Comparison of ENCODE assay signal across 8 mouse cellular contexts in the genomic region with DNA sequence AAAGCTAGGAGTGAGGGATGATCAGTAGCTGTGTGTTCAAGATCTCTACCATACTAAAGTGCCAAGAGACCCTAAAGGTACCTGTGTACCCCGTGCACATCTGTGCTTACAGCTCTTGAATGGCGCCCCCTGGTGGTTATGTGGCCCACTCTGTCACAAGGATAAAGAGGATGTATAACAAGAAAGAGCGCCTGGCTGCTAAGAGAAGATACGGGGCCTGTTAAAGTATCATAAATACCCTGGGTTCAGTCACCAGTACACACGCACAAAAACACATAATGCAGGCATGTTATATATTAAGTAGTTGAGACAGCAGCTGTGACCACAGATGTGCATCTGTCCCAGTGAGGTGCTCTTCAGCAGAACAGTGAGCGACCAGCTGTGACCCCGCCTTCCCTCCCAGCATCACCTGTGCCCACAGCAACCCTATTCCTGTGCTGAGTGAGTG. TPM values are rescaled to one million over a fixed set of nuclear protein-coding genes. Genes with fewer than 3 reads are reported as not detected.
DNase-seq lines count a peak whose midpoint lies in the region; ATAC-seq and TF ChIP-seq lines count a peak whose summit lies in the region.

No protein-coding gene starts in this region.

- no peak for TF ChIP-seq POLR2A in myocyte (IDR thresholded peaks at IDR 0.05; ENCODE audit: insufficient read length, low read depth)

- no peak overlapping the region for H3ac ChIP-seq in myocyte (ENCODE audit: control insufficient read depth, insufficient read length)

- no peak overlapping the region for H3K4me3 ChIP-seq in limb, embryonic 13.5 days
- no peak overlapping the region for H3K4me3 ChIP-seq in myocyte

- H3K9ac ChIP-seq in limb, embryonic 13.5 days = no peak overlapping the region

- peak; percentile 60 to 79 for DNase-seq in cerebellum, postnatal 14 days
- no peak for DNase-seq in cerebellum, adult 8-10 months
- peak; percentile 57 to 58 for DNase-seq in CD8-positive naive resting alpha-beta T cell, adult 2 months (ENCODE audit: low read depth in 2 of 2, low spot score in 2 of 2)
- peak; percentile 78 for DNase-seq in c-Kit-positive CD71-negative TER-119-negative erythroid progenitor cells, embryonic 14.5 days (ENCODE audit: low read depth)
- DNase-seq in heart, postnatal 10 days = peak; percentile 65 to 82
- DNase-seq in thymus, postnatal 25 days = peak; percentile 78

- no peaks in the 10 kb centered on the region for H3K4me1 ChIP-seq in limb, embryonic 13.5 days

- H3K79me2 ChIP-seq in myocyte (ENCODE audit: control insufficient read depth, insufficient read depth) = no peaks in the 10 kb centered on the region

- intact Hi-C loops in heart, postnatal 10 days (cut with DNase I) = loop anchor here (2.0 to 10.0 kb wide), 3 partner anchors 34 to 280 kb away; no protein-coding TSS in a partner anchor

- H3K4me2 ChIP-seq in limb, embryonic 13.5 days (replicated peaks) = no peak overlapping the region
- no peak overlapping the region for H3K4me2 ChIP-seq in myocyte (ENCODE audit: low read depth)

- peaks cover 71% of the 10 kb centered on the region for H3K36me3 ChIP-seq in limb, embryonic 13.5 days
- H3K36me3 ChIP-seq in myocyte (ENCODE audit: control insufficient read depth, insufficient read depth) = no peaks in the 10 kb centered on the region

- no peaks in the 10 kb centered on the region for H3K9me3 ChIP-seq in limb, embryonic 13.5 days

- H3K27ac ChIP-seq in limb, embryonic 13.5 days = no peak overlapping the region

- 48% methylated on average over 7 of the region's 7 CpGs for WGBS in limb, embryonic 13.5 days

- peak; percentile 42; the same call in 1 of the 2 replicates for ATAC-seq in limb, embryonic 13.5 days (ENCODE audit: low FRiP score, low read depth)

- H3K27me3 ChIP-seq in limb, embryonic 13.5 days = no peaks in the 10 kb centered on the region
- H3K27me3 ChIP-seq in myocyte (ENCODE audit: control insufficient read depth, insufficient read depth, insufficient read length) = no peaks in the 10 kb centered on the region

TF ChIP-seq in myocyte, 11 proteins besides CTCF, POLR2A, EP300 and RAD21:
- peak in 1 of 3 experiments; percentile 5 for TF ChIP-seq MYOD1 (IDR thresholded peaks at IDR 0.05; ENCODE audit: control insufficient read depth in 1 of 3, insufficient read length in 2 of 3, low read depth in 2 of 3)
- no peak for TF ChIP-seq USF1 (IDR thresholded peaks at IDR 0.05; ENCODE audit: low read depth)
- no peak for TF ChIP-seq TCF3 (IDR thresholded peaks at IDR 0.05; ENCODE audit: insufficient read length, low read depth)
- no peak for TF ChIP-seq CEBPB (IDR thresholded peaks at IDR 0.05; ENCODE audit: insufficient read depth, poor library complexity, severe bottlenecking)
- peak in 1 of 3 experiments; percentile 9 for TF ChIP-seq MYOG (IDR thresholded peaks at IDR 0.05; ENCODE audit: control insufficient read depth in 1 of 3, insufficient read depth in 1 of 3, insufficient read length in 2 of 3, low read depth in 2 of 3)
- TF ChIP-seq POLR2AphosphoS2 (IDR thresholded peaks at IDR 0.05; ENCODE audit: insufficient read length, low read depth) = peak; percentile 63

RNA-seq across cellular contexts. Expression of gene Idh2, which starts 30.7 kb away (rescaled TPM):
- 1,000 to 10,000 TPM; 1,610 to 1,731 TPM for total RNA-seq in heart, postnatal 10 days (2021)
- polyA plus RNA-seq in limb, embryonic 13.5 days (2015; fragmentation: Nextera tagmentation; extraction: Ambion mirVana) = 619 and 631 TPM in 2 replicates
- polyA plus RNA-seq in myocyte (2012; fragmentation: generic; extraction: Trizol) = 159 TPM

RNA-seq across cellular contexts. Expression of gene Zfp710, which starts 59.9 kb away (rescaled TPM):
- total RNA-seq in heart, postnatal 10 days (2021) = 10 to 100 TPM; 20.1 to 24.4 TPM
- 15.0 and 15.9 TPM in 2 replicates for polyA plus RNA-seq in limb, embryonic 13.5 days (2015; fragmentation: Nextera tagmentation; extraction: Ambion mirVana)
- polyA plus RNA-seq in myocyte (2012; fragmentation: generic; extraction: Trizol) = 5.3 TPM
